Mouse (Mus musculus) hindbrain, embryonic 15.5 days (tissue): ENCODE measurements at regions not wholly inside any gene's neighbourhood (a gene's known extent, or its start where the extent isn't known, plus 50 kb on each side); places are given as distances from the start of the nearest gene placed in this dataset.
A peak's percentile ranks its signal among the peaks of the same experiment; 100 is the strongest.

ENCODE experiments used
- ATAC-seq: fragments of 200-750 bp; cut with Nextera tagmentation; 2 replicates; pipeline ENCODE4 v1.8.0; 2017; ENCODE audit warnings: low read depth, moderate number of reproducible peaks, moderate TSS enrichment; ENCODE audit not compliant: low FRiP score
- H3K27ac ChIP-seq: fragments of 300-500 bp; sonication (generic); replicated peaks from 2 replicates; pipeline ENCODE4 v1.5.1; 2015; ENCODE audit warnings: mild to moderate bottlenecking, inconsistent platforms
- H3K27me3 ChIP-seq: fragments of 300-500 bp; sonication (generic); 2 replicates; pipeline ENCODE4 v1.6.1; 2015; ENCODE audit warnings: control low read depth, inconsistent platforms
- H3K36me3 ChIP-seq: fragments of 300-500 bp; sonication (generic); 2 replicates; pipeline ENCODE4 v1.6.1; 2015; ENCODE audit warnings: control low read depth, inconsistent platforms
- H3K4me1 ChIP-seq: fragments of 300-500 bp; sonication (generic); replicated peaks from 2 replicates; pipeline ENCODE4 v1.6.1; 2015; ENCODE audit warnings: control low read depth, inconsistent platforms
- H3K4me2 ChIP-seq: fragments of 300-500 bp; sonication (generic); 2 replicates; pipeline ENCODE4 v1.6.1; 2015; ENCODE audit warnings: moderate library complexity, mild to moderate bottlenecking, inconsistent platforms
- H3K4me3 ChIP-seq: fragments of 300-500 bp; sonication (generic); 2 replicates; pipeline ENCODE4 v1.5.1; 2015; ENCODE audit warnings: mild to moderate bottlenecking, inconsistent platforms
- H3K9ac ChIP-seq: fragments of 300-500 bp; sonication (generic); 2 replicates; pipeline ENCODE4 v1.6.1; 2015; ENCODE audit warnings: inconsistent platforms
- H3K9me3 ChIP-seq: fragments of 300-500 bp; sonication (generic); 2 replicates; pipeline ENCODE4 v1.6.1; 2016; ENCODE audit warnings: control low read depth, inconsistent platforms
- WGBS: fragments of 180-500 bp; shearing (Covaris S2); methylation state at CpG from one replicate; pipeline ENCODE4 v1.1.7; 2015; 5-methylcytosine and 5-hydroxymethylcytosine counted together

DNA sequence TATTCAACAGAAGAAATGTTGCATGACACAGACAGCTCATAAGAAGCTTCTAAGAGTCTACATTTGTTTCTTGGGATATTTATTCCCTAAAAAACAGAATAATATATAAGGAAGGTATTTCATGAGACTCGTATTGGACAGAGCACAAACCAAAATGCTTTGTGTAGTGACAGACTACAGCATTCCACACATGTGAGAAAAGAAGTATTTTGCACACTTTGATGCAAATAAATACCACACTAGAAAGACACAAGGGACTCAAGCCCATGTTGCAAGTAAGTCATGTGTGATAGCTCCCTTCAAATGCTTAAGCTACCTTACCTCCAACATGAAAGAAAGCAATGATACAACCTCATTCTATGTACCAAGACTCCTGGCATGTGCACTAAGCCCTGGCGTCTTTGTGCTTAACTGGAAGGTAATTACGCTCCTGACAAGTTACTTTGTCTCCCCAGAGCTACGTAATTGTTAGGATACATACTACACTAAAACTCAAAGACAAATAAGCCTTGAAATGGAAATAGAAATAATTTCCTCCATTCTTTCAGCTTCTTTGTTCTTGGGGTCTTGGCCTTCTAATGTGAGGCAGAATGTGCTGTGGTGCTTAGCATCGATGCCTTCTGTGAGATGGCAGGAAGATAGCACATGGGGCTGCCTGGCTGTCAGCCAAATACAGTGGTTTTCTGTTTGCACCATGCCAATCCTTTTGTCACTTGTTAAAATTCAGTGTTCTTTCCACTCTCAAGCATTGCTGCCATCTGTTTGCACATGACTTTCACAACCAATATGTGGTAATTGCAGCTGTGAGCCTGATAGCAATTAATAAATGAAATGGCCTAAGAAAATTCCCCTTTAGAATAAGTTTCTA, 1214.4 kb upstream of the Igfbp7 start:
- H3K36me3 ChIP-seq = no peaks in the 10 kb centered on the region
- H3K9ac ChIP-seq = no peak overlapping the region
- peak; percentile 81; the same call in 1 of the 2 replicates for ATAC-seq
- 0 out of 2 replicates have a peak, but pooled peaks cover 5% of the 10 kb centered on the region for H3K4me1 ChIP-seq
- H3K4me2 ChIP-seq = no peak overlapping the region
- no peaks in the 10 kb centered on the region for H3K27me3 ChIP-seq
- no peaks in the 10 kb centered on the region for H3K9me3 ChIP-seq
- 46% methylated on average over 5 of the region's 5 CpGs for WGBS
- H3K4me3 ChIP-seq = no peak overlapping the region
- H3K27ac ChIP-seq = peak overlapping the region; percentile 37

DNA sequence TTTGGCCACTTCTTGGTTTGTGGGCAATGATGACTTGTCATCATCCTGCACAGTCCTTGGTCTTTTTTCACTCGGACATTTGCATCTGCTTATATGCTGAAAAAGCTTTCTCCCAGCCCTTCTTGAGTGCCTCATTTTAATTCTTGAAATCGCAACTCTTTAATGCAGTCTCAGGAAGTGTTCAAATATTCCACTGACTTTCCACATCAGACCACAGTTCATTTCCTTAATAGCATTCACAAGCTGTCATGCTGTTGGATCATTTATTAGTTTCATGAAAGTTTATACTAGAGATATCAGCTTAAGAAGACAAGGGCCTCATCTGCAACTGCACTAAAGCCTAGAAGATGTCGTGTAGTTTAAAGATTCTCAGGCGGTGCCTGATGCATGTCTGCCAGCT, 1200.5 kb upstream of the Igfbp7 start:
- H3K9me3 ChIP-seq = no peaks in the 10 kb centered on the region
- no peaks in the 10 kb centered on the region for H3K36me3 ChIP-seq
- H3K27me3 ChIP-seq = no peaks in the 10 kb centered on the region
- H3K4me1 ChIP-seq = no peaks in the 10 kb centered on the region
- H3K9ac ChIP-seq = no peak overlapping the region
- no peak overlapping the region for H3K4me2 ChIP-seq
- H3K27ac ChIP-seq = no peak overlapping the region
- H3K4me3 ChIP-seq = no peak overlapping the region
- WGBS = 79% methylated on average over 4 of the region's 4 CpGs
- no peak for ATAC-seq

DNA sequence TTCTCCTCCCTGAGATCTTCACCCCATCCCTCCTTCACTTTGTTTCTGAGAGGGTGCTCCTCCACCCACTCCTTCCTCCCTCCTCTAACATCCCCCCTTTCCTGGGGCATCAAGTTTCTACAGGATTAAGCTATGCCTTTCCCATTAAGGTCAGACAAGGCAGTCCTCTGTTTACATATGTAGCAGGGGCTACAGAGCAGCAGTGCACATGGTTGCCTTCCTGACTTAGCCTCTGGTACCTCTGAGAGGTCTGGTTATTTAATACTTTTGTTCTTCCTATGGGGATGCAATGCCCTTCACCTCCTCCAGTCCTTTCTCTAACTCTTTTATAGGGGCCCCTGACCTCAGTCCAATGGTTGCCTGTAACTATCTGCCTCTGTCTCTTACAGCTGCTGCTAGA, 1194.8 kb upstream of the Igfbp7 start:
- Histone ChIP-seq H3K9me3 (no peaks in the 10 kb centered on the region), H3K4me1 (no peaks in the 10 kb centered on the region), H3K9ac (no peak overlapping the region), H3K36me3 (no peaks in the 10 kb centered on the region), H3K4me2 (no peak overlapping the region), H3K4me3 (no peak overlapping the region), H3K27me3 (no peaks in the 10 kb centered on the region), H3K27ac (no peak overlapping the region)
- ATAC-seq = no peak

- no peak overlapping the region for H3K4me2 ChIP-seq
- H3K9me3 ChIP-seq = no peaks in the 10 kb centered on the region
- no peaks in the 10 kb centered on the region for H3K4me1 ChIP-seq
- H3K27ac ChIP-seq = peak overlapping the region; percentile 59; the same call in 1 of the 2 replicates
- no peak overlapping the region for H3K4me3 ChIP-seq
- H3K9ac ChIP-seq = no peak overlapping the region
- WGBS = 56% methylated on average over 1 of the region's 1 CpGs
- H3K36me3 ChIP-seq = no peaks in the 10 kb centered on the region
- peak; percentile 91 for ATAC-seq
- no peaks in the 10 kb centered on the region for H3K27me3 ChIP-seq
These were observed 1177.0 kb upstream of the Igfbp7 start for GRCm38 (mm10) chr5:78584823-78585222.

DNA sequence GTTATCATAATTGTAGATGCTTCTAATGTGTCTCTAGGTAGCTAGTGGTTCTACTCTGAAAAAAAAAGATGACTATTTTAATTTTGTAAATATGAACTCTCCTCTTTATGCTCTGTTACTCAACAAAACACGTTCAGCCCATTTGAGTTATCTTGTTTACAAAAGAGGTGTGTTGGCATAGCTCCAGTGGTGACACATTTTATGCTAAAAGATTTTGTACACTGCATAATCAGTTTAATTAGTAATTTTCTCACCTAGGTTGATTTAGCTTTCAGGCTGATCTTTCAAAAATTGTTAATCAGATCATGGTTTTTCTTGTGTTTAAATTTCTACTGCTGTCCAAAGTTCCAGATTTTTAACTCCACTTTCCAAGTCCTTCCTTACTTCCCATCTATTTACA, 1149.1 kb upstream of the Igfbp7 start:
- Histone ChIP-seq H3K27ac (no peak overlapping the region), H3K36me3 (no peaks in the 10 kb centered on the region), H3K9ac (no peak overlapping the region), H3K4me2 (no peak overlapping the region), H3K4me3 (no peak overlapping the region), H3K4me1 (no peaks in the 10 kb centered on the region), H3K9me3 (no peaks in the 10 kb centered on the region), H3K27me3 (no peaks in the 10 kb centered on the region)
- WGBS = 51% methylated on average over 1 of the region's 1 CpGs
- ATAC-seq = no peak

DNA sequence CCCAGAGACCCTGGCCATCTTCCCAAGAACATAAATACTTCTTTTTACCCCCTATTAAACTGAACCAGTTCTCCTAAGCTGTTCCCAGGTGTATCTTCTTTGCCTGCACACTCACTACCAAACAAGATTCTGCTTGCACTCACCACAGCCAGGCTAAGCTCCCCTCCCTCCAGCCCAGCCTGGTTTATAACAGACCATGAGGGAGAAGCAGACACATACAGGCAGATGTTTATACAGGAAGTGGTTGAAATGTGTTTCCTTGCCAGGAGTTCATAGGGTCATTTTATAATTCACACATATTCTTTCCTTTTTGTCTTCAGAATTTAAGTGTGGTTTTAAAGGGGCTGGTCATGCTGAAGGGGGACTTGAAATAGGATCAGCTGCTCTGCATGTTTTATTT, 1127.5 kb upstream of the Igfbp7 start:
- Histone ChIP-seq H3K27ac (no peak overlapping the region), H3K9ac (no peak overlapping the region), H3K9me3 (no peaks in the 10 kb centered on the region), H3K4me3 (no peak overlapping the region), H3K4me2 (no peak overlapping the region), H3K27me3 (no peaks in the 10 kb centered on the region), H3K4me1 (no peaks in the 10 kb centered on the region), H3K36me3 (no peaks in the 10 kb centered on the region)
- ATAC-seq = no peak
